Mouse (Mus musculus): ENCODE measurements around the gene Ankrd9. TPM values are rescaled to one million over a fixed set of nuclear protein-coding genes. Genes with fewer than 3 reads are reported as not detected.

Gene Ankrd9
- polyA plus RNA-seq, 1 experiment from 2014 or later, result 7.1 TPM

GRCm38 (mm10) chr12:110953443-110953842, 25.4 kb downstream of the Ankrd9 start:
- Histone ChIP-seq H3K4me3 (replicated peaks; ENCODE audit: low read length) (no peak overlapping the region), H3K27me3 (ENCODE audit: control insufficient read depth, insufficient read depth, low read length) (no peaks in the 10 kb centered on the region), H3K36me3 (replicated peaks; ENCODE audit: control insufficient read depth, insufficient read depth) (peaks cover 45% of the 10 kb centered on the region), H3K9me3 (ENCODE audit: control insufficient read depth, low read length) (no peaks in the 10 kb centered on the region), H3K27ac (no peak overlapping the region), H3K4me1 (replicated peaks; ENCODE audit: control insufficient read depth, insufficient read depth, low read length) (no peaks in the 10 kb centered on the region), H3K9ac (no peak overlapping the region), H3K4me2 (replicated peaks) (no peak overlapping the region)
- DNase-seq (ENCODE audit: low spot score) (no peak), ATAC-seq (ENCODE audit: low FRiP score) (no peak)
- 93% methylated on average over 3 of the region's 3 CpGs for WGBS

- DNase-seq (ENCODE audit: low spot score) (no peak), ATAC-seq (ENCODE audit: low FRiP score) (no peak)
- Histone ChIP-seq H3K9me3 (ENCODE audit: control insufficient read depth, low read length) (no peaks in the 10 kb centered on the region), H3K27me3 (ENCODE audit: control insufficient read depth, insufficient read depth, low read length) (no peaks in the 10 kb centered on the region), H3K4me2 (replicated peaks) (no peak overlapping the region), H3K9ac (no peak overlapping the region), H3K36me3 (replicated peaks; ENCODE audit: control insufficient read depth, insufficient read depth) (peaks cover 45% of the 10 kb centered on the region), H3K27ac (no peak overlapping the region), H3K4me3 (replicated peaks; ENCODE audit: low read length) (no peak overlapping the region), H3K4me1 (replicated peaks; ENCODE audit: control insufficient read depth, insufficient read depth, low read length) (no peaks in the 10 kb centered on the region)
- 89% methylated on average over 6 of the region's 6 CpGs for WGBS
These were observed 26.0 kb downstream of the Ankrd9 start for GRCm38 (mm10) chr12:110952628-110953385.

DNA sequence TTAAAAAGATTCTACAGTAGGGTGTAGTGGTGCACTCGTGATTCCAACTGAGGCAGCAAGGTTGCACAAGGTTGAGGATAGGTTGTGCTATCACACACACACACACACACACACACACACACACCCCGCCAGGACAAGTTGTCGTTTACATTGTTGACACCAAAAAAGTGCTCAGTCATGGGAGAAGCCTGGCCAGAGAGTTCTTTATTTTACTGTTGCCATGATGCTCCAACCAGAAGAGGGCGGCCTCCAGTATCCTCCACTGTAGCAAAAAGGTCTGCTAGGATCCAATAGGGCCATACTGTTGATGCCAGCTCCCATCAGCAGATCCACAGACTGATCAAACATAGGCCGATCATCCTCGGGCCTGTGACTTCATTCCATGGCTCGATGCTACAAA, 27.6 kb downstream of the Ankrd9 start:
- H3K4me2 ChIP-seq (replicated peaks), result no peak overlapping the region
- DNase-seq (ENCODE audit: low spot score) (no peak), ATAC-seq (ENCODE audit: low FRiP score) (no peak)
- H3K36me3 ChIP-seq (replicated peaks; ENCODE audit: control insufficient read depth, insufficient read depth), result peaks cover 49% of the 10 kb centered on the region
- no peak overlapping the region for H3K9ac ChIP-seq
- H3K9me3 ChIP-seq (ENCODE audit: control insufficient read depth, low read length), result no peaks in the 10 kb centered on the region
- no peak overlapping the region for H3K27ac ChIP-seq
- no peaks in the 10 kb centered on the region for H3K4me1 ChIP-seq (replicated peaks; ENCODE audit: control insufficient read depth, insufficient read depth, low read length)
- no peak overlapping the region for H3K4me3 ChIP-seq (replicated peaks; ENCODE audit: low read length)
- H3K27me3 ChIP-seq (ENCODE audit: control insufficient read depth, insufficient read depth, low read length), result no peaks in the 10 kb centered on the region
- WGBS, result 82% methylated on average over 7 of the region's 7 CpGs

GRCm38 (mm10) chr12:110950151-110950550, 28.7 kb downstream of the Ankrd9 start:
- DNase-seq (ENCODE audit: low spot score) (no peak), ATAC-seq (ENCODE audit: low FRiP score) (no peak)
- no peak overlapping the region for H3K9ac ChIP-seq
- WGBS, result 87% methylated on average over 4 of the region's 4 CpGs
- no peak overlapping the region for H3K4me3 ChIP-seq (replicated peaks; ENCODE audit: low read length)
- H3K9me3 ChIP-seq (ENCODE audit: control insufficient read depth, low read length), result no peaks in the 10 kb centered on the region
- H3K4me1 ChIP-seq (replicated peaks; ENCODE audit: control insufficient read depth, insufficient read depth, low read length), result no peaks in the 10 kb centered on the region
- no peaks in the 10 kb centered on the region for H3K27me3 ChIP-seq (ENCODE audit: control insufficient read depth, insufficient read depth, low read length)
- H3K27ac ChIP-seq, result no peak overlapping the region
- H3K36me3 ChIP-seq (replicated peaks; ENCODE audit: control insufficient read depth, insufficient read depth), result peaks cover 49% of the 10 kb centered on the region
- H3K4me2 ChIP-seq (replicated peaks), result no peak overlapping the region

DNA sequence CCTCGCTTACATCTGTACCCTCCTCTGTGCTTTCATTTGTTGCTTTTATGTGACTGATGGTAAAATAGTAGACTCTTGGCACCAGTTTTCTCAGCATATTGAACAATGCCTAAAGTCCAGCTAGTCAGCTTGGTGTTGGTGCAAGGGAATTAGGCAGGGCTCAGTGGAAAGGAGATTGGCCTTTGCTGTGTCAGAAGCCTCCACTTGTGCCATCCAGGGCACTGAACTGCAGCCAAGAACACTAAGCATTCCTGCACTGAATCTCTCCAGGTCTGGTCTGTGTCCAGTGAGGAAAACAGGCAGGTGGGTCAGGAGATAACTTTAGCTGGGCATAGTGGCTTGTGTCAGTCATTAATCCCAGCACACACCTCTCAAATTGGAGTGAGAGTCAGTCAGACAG, 29.4 kb downstream of the Ankrd9 start:
- Histone ChIP-seq H3K27ac (no peak overlapping the region), H3K4me2 (replicated peaks) (no peak overlapping the region), H3K9me3 (ENCODE audit: control insufficient read depth, low read length) (no peaks in the 10 kb centered on the region), H3K27me3 (ENCODE audit: control insufficient read depth, insufficient read depth, low read length) (no peaks in the 10 kb centered on the region), H3K36me3 (replicated peaks; ENCODE audit: control insufficient read depth, insufficient read depth) (peaks cover 45% of the 10 kb centered on the region), H3K4me3 (replicated peaks; ENCODE audit: low read length) (no peak overlapping the region), H3K4me1 (replicated peaks; ENCODE audit: control insufficient read depth, insufficient read depth, low read length) (no peaks in the 10 kb centered on the region), H3K9ac (no peak overlapping the region)
- ATAC-seq (ENCODE audit: low FRiP score) (no peak), DNase-seq (ENCODE audit: low spot score) (no peak)
- 84% methylated on average over 1 of the region's 1 CpGs for WGBS

DNA sequence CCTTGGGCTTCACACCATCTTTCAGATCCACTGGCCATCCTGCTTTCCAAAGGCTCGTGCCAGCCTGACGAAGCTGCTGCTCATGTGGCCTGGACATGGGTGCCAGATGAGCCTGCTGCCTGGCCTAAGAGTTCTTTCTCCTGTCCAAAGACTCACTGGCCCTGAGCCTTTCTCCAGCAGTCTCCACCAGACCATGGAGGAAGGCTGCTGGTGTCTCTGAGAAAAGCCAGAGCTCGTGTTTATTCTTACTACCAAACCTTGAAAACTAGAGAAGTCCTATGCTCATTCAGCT, 30.0 kb downstream of the Ankrd9 start:
- Histone ChIP-seq H3K27ac (no peak overlapping the region), H3K9ac (no peak overlapping the region), H3K27me3 (ENCODE audit: control insufficient read depth, insufficient read depth, low read length) (no peaks in the 10 kb centered on the region), H3K4me3 (replicated peaks; ENCODE audit: low read length) (no peak overlapping the region), H3K4me1 (replicated peaks; ENCODE audit: control insufficient read depth, insufficient read depth, low read length) (no peaks in the 10 kb centered on the region), H3K4me2 (replicated peaks) (no peak overlapping the region), H3K36me3 (replicated peaks; ENCODE audit: control insufficient read depth, insufficient read depth) (peaks cover 43% of the 10 kb centered on the region), H3K9me3 (ENCODE audit: control insufficient read depth, low read length) (no peaks in the 10 kb centered on the region)
- ATAC-seq (ENCODE audit: low FRiP score) (no peak), DNase-seq (ENCODE audit: low spot score) (no peak)
- WGBS, result 91% methylated on average over 3 of the region's 3 CpGs

- no peak overlapping the region for H3K4me2 ChIP-seq (replicated peaks)
- ATAC-seq (ENCODE audit: low FRiP score) (no peak), DNase-seq (ENCODE audit: low spot score) (no peak)
- no peaks in the 10 kb centered on the region for H3K4me1 ChIP-seq (replicated peaks; ENCODE audit: control insufficient read depth, insufficient read depth, low read length)
- H3K27ac ChIP-seq, result no peak overlapping the region
- no peaks in the 10 kb centered on the region for H3K9me3 ChIP-seq (ENCODE audit: control insufficient read depth, low read length)
- H3K4me3 ChIP-seq (replicated peaks; ENCODE audit: low read length), result no peak overlapping the region
- WGBS, result 93% methylated on average over 6 of the region's 6 CpGs
- no peaks in the 10 kb centered on the region for H3K27me3 ChIP-seq (ENCODE audit: control insufficient read depth, insufficient read depth, low read length)
- no peak overlapping the region for H3K9ac ChIP-seq
- peaks cover 47% of the 10 kb centered on the region for H3K36me3 ChIP-seq (replicated peaks; ENCODE audit: control insufficient read depth, insufficient read depth)
These were observed 30.5 kb downstream of the Ankrd9 start for GRCm38 (mm10) chr12:110948082-110948909.

- WGBS, result 89% methylated on average over 7 of the region's 7 CpGs
- H3K36me3 ChIP-seq (replicated peaks; ENCODE audit: control insufficient read depth, insufficient read depth), result peaks cover 62% of the 10 kb centered on the region
These were observed 32.6 kb downstream of the Ankrd9 start for GRCm38 (mm10) chr12:110946216-110946615.

DNA sequence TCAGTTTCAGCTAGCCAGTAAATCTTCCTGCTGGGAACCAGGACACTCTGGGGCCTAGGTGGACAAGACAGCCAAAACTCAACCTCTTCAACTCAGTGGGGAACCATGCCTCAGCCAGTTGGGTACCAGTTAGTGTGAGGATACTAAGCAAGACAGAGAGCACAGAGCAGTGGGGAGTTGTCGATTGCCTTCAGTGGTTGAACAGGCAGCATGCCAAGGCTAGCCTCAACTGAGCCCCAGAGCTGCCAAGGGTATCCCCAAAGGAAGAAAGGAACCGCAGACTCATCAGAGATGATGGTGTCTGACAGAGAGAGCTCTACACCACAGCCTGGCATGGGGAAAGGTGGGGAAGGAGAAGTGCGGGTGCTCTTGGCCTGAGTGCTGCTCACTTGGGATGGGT, 38.0 kb downstream of the Ankrd9 start:
- Histone ChIP-seq H3K27me3 (ENCODE audit: control insufficient read depth, insufficient read depth, low read length) (no peaks in the 10 kb centered on the region), H3K36me3 (replicated peaks; ENCODE audit: control insufficient read depth, insufficient read depth) (peaks cover 58% of the 10 kb centered on the region), H3K9me3 (ENCODE audit: control insufficient read depth, low read length) (no peaks in the 10 kb centered on the region), H3K9ac (no peak overlapping the region), H3K4me2 (replicated peaks) (no peak overlapping the region), H3K4me3 (replicated peaks; ENCODE audit: low read length) (no peak overlapping the region), H3K27ac (no peak overlapping the region), H3K4me1 (replicated peaks; ENCODE audit: control insufficient read depth, insufficient read depth, low read length) (no peaks in the 10 kb centered on the region)
- DNase-seq (ENCODE audit: low spot score), result no peak
- no peak for ATAC-seq (ENCODE audit: low FRiP score)
- 92% methylated on average over 3 of the region's 3 CpGs for WGBS

More at GRCm38 (mm10) chr12:110946216-110946615, 32.6 kb downstream of the Ankrd9 start:
- Histone ChIP-seq H3K9me3 (ENCODE audit: control insufficient read depth, low read length) (no peaks in the 10 kb centered on the region), H3K4me2 (replicated peaks) (no peak overlapping the region), H3K27ac (no peak overlapping the region), H3K4me1 (replicated peaks; ENCODE audit: control insufficient read depth, insufficient read depth, low read length) (no peaks in the 10 kb centered on the region), H3K9ac (no peak overlapping the region), H3K4me3 (replicated peaks; ENCODE audit: low read length) (no peak overlapping the region), H3K27me3 (ENCODE audit: control insufficient read depth, insufficient read depth, low read length) (no peaks in the 10 kb centered on the region)
- ATAC-seq (ENCODE audit: low FRiP score) (no peak), DNase-seq (ENCODE audit: low spot score) (no peak)
